Mouse (Mus musculus): ENCODE measurements around the gene Dhx37.

GRCm38 (mm10) chr5:125475030-125475429 is 41.1 kb upstream of the Dhx37 start:
- TF ChIP-seq CTCF (IDR thresholded peaks at IDR 0.05; ENCODE audit: control insufficient read depth, insufficient read depth, insufficient replicate concordance, low read depth, low read length): no peak
- TF ChIP-seq POLR2A (IDR thresholded peaks at IDR 0.05; ENCODE audit: control insufficient read depth, low read depth, low read length): no peak

Data from testis, adult 2 months (tissue).